Comparison of ENCODE assay signal across 27 mouse cellular contexts in genomic region chr7:90841276-90841675, GRCm38 (mm10).
DNase-seq lines count a peak whose midpoint lies in the region; ATAC-seq and TF ChIP-seq lines count a peak whose summit lies in the region.
"Had no signal": no experiment of that assay in that cellular context is flagged by ENCODE, and none has a peak within 500 bp of the region (broad histone marks: within the 10 kb centered on the region; RNA-seq: fewer than 3 reads in every experiment).

No protein-coding gene starts in this region.

- TF ChIP-seq CTCF in hindbrain, postnatal 0 days (IDR thresholded peaks at IDR 0.05; ENCODE audit: low read depth), result no peak

- H3K27ac ChIP-seq in forebrain, embryonic 14.5 days (ENCODE audit: low read depth, low read length), result no peak overlapping the region
- no peak overlapping the region for H3K27ac ChIP-seq in forebrain, embryonic 13.5 days
- H3K27ac ChIP-seq in hindbrain, postnatal 0 days, result no peak overlapping the region
- no peak overlapping the region for H3K27ac ChIP-seq in hindbrain, embryonic 13.5 days
- H3K27ac ChIP-seq in neural tube, embryonic 15.5 days (replicated peaks), result no peak overlapping the region
- H3K27ac ChIP-seq: heart, embryonic 13.5 days; hindbrain, embryonic 15.5 days; kidney, embryonic 15.5 days; limb, embryonic 13.5 days; lung, embryonic 15.5 days; midbrain, embryonic 12.5 days; neural tube, embryonic 12.5 days; stomach, embryonic 15.5 days had no signal

- H3K9me3 ChIP-seq in forebrain, embryonic 14.5 days (replicated peaks; ENCODE audit: control insufficient read depth, low read length), result no peaks in the 10 kb centered on the region
- no peaks in the 10 kb centered on the region for H3K9me3 ChIP-seq in forebrain, embryonic 13.5 days (replicated peaks)
- no peaks in the 10 kb centered on the region for H3K9me3 ChIP-seq in hindbrain, postnatal 0 days (ENCODE audit: low read length)
- H3K9me3 ChIP-seq in hindbrain, embryonic 13.5 days, result no peaks in the 10 kb centered on the region
- no peaks in the 10 kb centered on the region for H3K9me3 ChIP-seq in neural tube, embryonic 15.5 days (replicated peaks)
- H3K9me3 ChIP-seq: G1E; heart, embryonic 13.5 days; hindbrain, embryonic 15.5 days; kidney, embryonic 15.5 days; limb, embryonic 13.5 days; lung, embryonic 15.5 days; midbrain, embryonic 12.5 days; neural tube, embryonic 12.5 days; stomach, embryonic 15.5 days had no signal

- H3K36me3 ChIP-seq in forebrain, embryonic 14.5 days (ENCODE audit: control insufficient read depth, insufficient read depth, low read length), result no peaks in the 10 kb centered on the region
- no peaks in the 10 kb centered on the region for H3K36me3 ChIP-seq in forebrain, embryonic 13.5 days (ENCODE audit: poor library complexity, severe bottlenecking)
- H3K36me3 ChIP-seq in hindbrain, postnatal 0 days (ENCODE audit: insufficient read depth, low read length), result no peaks in the 10 kb centered on the region
- no peaks in the 10 kb centered on the region for H3K36me3 ChIP-seq in hindbrain, embryonic 13.5 days
- no peaks in the 10 kb centered on the region for H3K36me3 ChIP-seq in neural tube, embryonic 15.5 days
- H3K36me3 ChIP-seq: G1E; heart, embryonic 13.5 days; hindbrain, embryonic 15.5 days; kidney, embryonic 15.5 days; limb, embryonic 13.5 days; lung, embryonic 15.5 days; midbrain, embryonic 12.5 days; neural tube, embryonic 12.5 days; stomach, embryonic 15.5 days had no signal

- no peak for ATAC-seq in forebrain, embryonic 14.5 days
- no peak for ATAC-seq in forebrain, embryonic 13.5 days
- ATAC-seq in hindbrain, postnatal 0 days, result no peak
- ATAC-seq in hindbrain, embryonic 13.5 days (ENCODE audit: low FRiP score), result no peak
- 0 out of 2 replicates have a peak, but pooled peaks have one; percentile 36 for ATAC-seq in neural tube, embryonic 15.5 days (ENCODE audit: low FRiP score)

- no peak overlapping the region for H3K9ac ChIP-seq in forebrain, embryonic 14.5 days (ENCODE audit: low read length)
- no peak overlapping the region for H3K9ac ChIP-seq in forebrain, embryonic 13.5 days
- no peak overlapping the region for H3K9ac ChIP-seq in hindbrain, postnatal 0 days (replicated peaks; ENCODE audit: low read length)
- no peak overlapping the region for H3K9ac ChIP-seq in hindbrain, embryonic 13.5 days
- H3K9ac ChIP-seq in neural tube, embryonic 15.5 days (replicated peaks), result no peak overlapping the region
- H3K9ac ChIP-seq: heart, embryonic 13.5 days; hindbrain, embryonic 15.5 days; kidney, embryonic 15.5 days; limb, embryonic 13.5 days; lung, embryonic 15.5 days; midbrain, embryonic 12.5 days; neural tube, embryonic 12.5 days; stomach, embryonic 15.5 days had no signal

- no peak overlapping the region for H3K4me3 ChIP-seq in forebrain, embryonic 14.5 days (ENCODE audit: low read depth, low read length)
- H3K4me3 ChIP-seq in forebrain, embryonic 13.5 days, result no peak overlapping the region
- H3K4me3 ChIP-seq in hindbrain, postnatal 0 days (ENCODE audit: low read length), result no peak overlapping the region
- H3K4me3 ChIP-seq in hindbrain, embryonic 13.5 days, result no peak overlapping the region
- no peak overlapping the region for H3K4me3 ChIP-seq in neural tube, embryonic 15.5 days (replicated peaks)
- H3K4me3 ChIP-seq: heart, embryonic 13.5 days; hindbrain, embryonic 15.5 days; kidney, embryonic 15.5 days; limb, embryonic 13.5 days; lung, embryonic 15.5 days; midbrain, embryonic 12.5 days; neural tube, embryonic 12.5 days; stomach, embryonic 15.5 days had no signal

- H3K4me2 ChIP-seq in forebrain, embryonic 14.5 days (ENCODE audit: low read length), result no peak overlapping the region
- H3K4me2 ChIP-seq in forebrain, embryonic 13.5 days, result no peak overlapping the region
- no peak overlapping the region for H3K4me2 ChIP-seq in hindbrain, postnatal 0 days (ENCODE audit: low read depth, low read length)
- H3K4me2 ChIP-seq in hindbrain, embryonic 13.5 days, result no peak overlapping the region
- H3K4me2 ChIP-seq in neural tube, embryonic 15.5 days, result no peak overlapping the region
- H3K4me2 ChIP-seq: heart, embryonic 13.5 days; hindbrain, embryonic 15.5 days; kidney, embryonic 15.5 days; limb, embryonic 13.5 days; liver, embryonic 11.5 days; lung, embryonic 15.5 days; midbrain, embryonic 12.5 days; neural tube, embryonic 12.5 days; stomach, embryonic 15.5 days had no signal

- 78% methylated on average over 4 of the region's 4 CpGs for WGBS in forebrain, embryonic 14.5 days
- 79% methylated on average over 4 of the region's 4 CpGs for WGBS in forebrain, embryonic 13.5 days
- WGBS in hindbrain, postnatal 0 days, result 62% methylated on average over 4 of the region's 4 CpGs
- WGBS in hindbrain, embryonic 13.5 days, result 76% methylated on average over 4 of the region's 4 CpGs
- 60% methylated on average over 4 of the region's 4 CpGs for WGBS in neural tube, embryonic 15.5 days

- DNase-seq in forebrain, embryonic 14.5 days (ENCODE audit: low spot score), result peak; percentile 52
- peak; percentile 20 for DNase-seq in hindbrain, postnatal 0 days (ENCODE audit: low spot score)
- peak; percentile 17 for DNase-seq in left cerebral cortex, adult 11 months (ENCODE audit: low spot score)
- DNase-seq in left cerebral cortex, adult 18-20 months (ENCODE audit: low spot score in 2 of 2), result no peak
- no peak for DNase-seq in neural tube, embryonic 10.5 days (ENCODE audit: extremely low spot score, low spot score)
- DNase-seq: adrenal gland, adult 8-10 months; cerebellum, adult 11 months; cerebellum, adult 9-10 months; cerebellum, postnatal 36 days; gastrocnemius, postnatal 10 days; heart, postnatal 10 days; kidney, adult 18-20 months; kidney, postnatal 25 days; thymus, postnatal 14 days had no signal

- H3K4me1 ChIP-seq in forebrain, embryonic 14.5 days (ENCODE audit: control insufficient read depth, insufficient read depth, low read length), result no peaks in the 10 kb centered on the region
- H3K4me1 ChIP-seq in forebrain, embryonic 13.5 days, result no peaks in the 10 kb centered on the region
- no peaks in the 10 kb centered on the region for H3K4me1 ChIP-seq in hindbrain, postnatal 0 days (ENCODE audit: insufficient read depth, low read length)
- peaks cover 9% of the 10 kb centered on the region for H3K4me1 ChIP-seq in hindbrain, embryonic 13.5 days (replicated peaks)
- peaks cover 8% of the 10 kb centered on the region for H3K4me1 ChIP-seq in neural tube, embryonic 15.5 days
- H3K4me1 ChIP-seq: heart, embryonic 13.5 days; kidney, embryonic 15.5 days; limb, embryonic 13.5 days; lung, embryonic 15.5 days; stomach, embryonic 15.5 days had no signal

- H3K27me3 ChIP-seq in forebrain, embryonic 14.5 days (replicated peaks; ENCODE audit: control insufficient read depth, insufficient read depth, low read length), result no peaks in the 10 kb centered on the region
- no peaks in the 10 kb centered on the region for H3K27me3 ChIP-seq in forebrain, embryonic 13.5 days
- H3K27me3 ChIP-seq in hindbrain, postnatal 0 days (ENCODE audit: insufficient read depth, low read length), result no peaks in the 10 kb centered on the region
- no peaks in the 10 kb centered on the region for H3K27me3 ChIP-seq in hindbrain, embryonic 13.5 days
- no peaks in the 10 kb centered on the region for H3K27me3 ChIP-seq in neural tube, embryonic 15.5 days (replicated peaks)
- H3K27me3 ChIP-seq: heart, embryonic 13.5 days; hindbrain, embryonic 15.5 days; kidney, embryonic 15.5 days; limb, embryonic 13.5 days; lung, embryonic 15.5 days; midbrain, embryonic 12.5 days; neural tube, embryonic 12.5 days; stomach, embryonic 15.5 days had no signal

Comparison
In these comparisons a context has a peak if more than half of its experiments do, and no peak if none do; other contexts are left out.
1. DNase-seq: peak in forebrain, embryonic 14.5 days (single experiment), hindbrain, postnatal 0 days (single experiment) and left cerebral cortex, adult 11 months (single experiment); none in left cerebral cortex, adult 18-20 months (0 of 2) and neural tube, embryonic 10.5 days (single experiment).